Mouse (Mus musculus): ENCODE results near the gene Scd3. TPM values are rescaled to one million over a fixed set of nuclear protein-coding genes. Genes with fewer than 3 reads are reported as not detected.
"Not testable (repeated sequence)": the region's sequence is repeated elsewhere in the genome, so short reads cannot be mapped to it uniquely, and the experiment has no call there.

Scd3 gene
- polyA plus RNA-seq, 1 experiment = not detected

- H3K4me1 ChIP-seq = peaks cover 75% of the 10 kb centered on the region
- TF ChIP-seq FLI1 (IDR thresholded peaks at IDR 0.05; ENCODE audit: low read length) (no peak), GATA1 (IDR thresholded peaks at IDR 0.05; ENCODE audit: borderline replicate concordance, low read length) (no peak)
- H3K9me3 ChIP-seq = no peaks in the 10 kb centered on the region
- no peaks in the 10 kb centered on the region for H3K36me3 ChIP-seq (replicated peaks; ENCODE audit: low read length)
- H3K27me3 ChIP-seq (replicated peaks) = peaks cover 3% of the 10 kb centered on the region
- peak overlapping the region; percentile 66 for H3K4me3 ChIP-seq (replicated peaks)
Observed at GRCm38 (mm10) chr19:44280755-44281154, 77.7 kb downstream of the Scd3 start.

- not testable (repeated sequence) for H3K9me3 ChIP-seq; H3K27me3 ChIP-seq (replicated peaks); H3K36me3 ChIP-seq (replicated peaks; ENCODE audit: low read length)
- Histone ChIP-seq H3K4me1 (peaks cover 86% of the 10 kb centered on the region), H3K4me3 (replicated peaks) (peak overlapping the region; percentile 83)
Observed at GRCm38 (mm10) chr19:44281825-44282447, 78.9 kb downstream of the Scd3 start.

GRCm38 (mm10) chr19:44282534-44283156 is 79.6 kb downstream of the Scd3 start:
- TF ChIP-seq GATA1 (IDR thresholded peaks at IDR 0.05; ENCODE audit: borderline replicate concordance, low read length) (no peak), FLI1 (IDR thresholded peaks at IDR 0.05; ENCODE audit: low read length) (no peak)
- H3K27me3 ChIP-seq (replicated peaks) = no peaks in the 10 kb centered on the region
- H3K36me3 ChIP-seq (replicated peaks; ENCODE audit: low read length) = no peaks in the 10 kb centered on the region
- H3K4me3 ChIP-seq (replicated peaks) = peak overlapping the region; percentile 83
- peaks cover 90% of the 10 kb centered on the region for H3K4me1 ChIP-seq
- H3K9me3 ChIP-seq = no peaks in the 10 kb centered on the region

- Histone ChIP-seq H3K4me3 (replicated peaks) (peak overlapping the region; percentile 95), H3K27me3 (replicated peaks) (no peaks in the 10 kb centered on the region), H3K9me3 (no peaks in the 10 kb centered on the region), H3K4me1 (peaks cover 87% of the 10 kb centered on the region), H3K36me3 (replicated peaks; ENCODE audit: low read length) (peaks cover 2% of the 10 kb centered on the region)
- TF ChIP-seq GATA1 (IDR thresholded peaks at IDR 0.05; ENCODE audit: borderline replicate concordance, low read length) (no peak), FLI1 (IDR thresholded peaks at IDR 0.05; ENCODE audit: low read length) (no peak)
Observed at GRCm38 (mm10) chr19:44283157-44284024, 80.3 kb downstream of the Scd3 start.

GRCm38 (mm10) chr19:44284025-44284695 is 81.1 kb downstream of the Scd3 start:
- no peak for TF ChIP-seq FLI1 (IDR thresholded peaks at IDR 0.05; ENCODE audit: low read length)
- TF ChIP-seq GATA1 (IDR thresholded peaks at IDR 0.05; ENCODE audit: borderline replicate concordance, low read length) = no peak
- H3K4me3 ChIP-seq (replicated peaks) = peak overlapping the region; percentile 95
- H3K4me1 ChIP-seq = peaks cover 85% of the 10 kb centered on the region
- peaks cover 2% of the 10 kb centered on the region for H3K36me3 ChIP-seq (replicated peaks; ENCODE audit: low read length)
- no peaks in the 10 kb centered on the region for H3K9me3 ChIP-seq
- no peaks in the 10 kb centered on the region for H3K27me3 ChIP-seq (replicated peaks)

- H3K4me3 ChIP-seq (replicated peaks) = peak overlapping the region; percentile 95
- H3K36me3 ChIP-seq (replicated peaks; ENCODE audit: low read length) = peaks cover 2% of the 10 kb centered on the region
- H3K4me1 ChIP-seq = peaks cover 88% of the 10 kb centered on the region
- no peaks in the 10 kb centered on the region for H3K9me3 ChIP-seq
- H3K27me3 ChIP-seq (replicated peaks) = no peaks in the 10 kb centered on the region
- TF ChIP-seq FLI1 (IDR thresholded peaks at IDR 0.05; ENCODE audit: low read length) (no peak), GATA1 (IDR thresholded peaks at IDR 0.05; ENCODE audit: borderline replicate concordance, low read length) (no peak)
Observed at GRCm38 (mm10) chr19:44284723-44285122, 81.7 kb downstream of the Scd3 start.

GRCm38 (mm10) chr19:44285554-44285953 is 82.5 kb downstream of the Scd3 start:
- Histone ChIP-seq H3K36me3 (replicated peaks; ENCODE audit: low read length) (peaks cover 2% of the 10 kb centered on the region), H3K4me1 (peaks cover 88% of the 10 kb centered on the region), H3K4me3 (replicated peaks) (no peak overlapping the region), H3K27me3 (replicated peaks) (no peaks in the 10 kb centered on the region), H3K9me3 (no peaks in the 10 kb centered on the region)
- TF ChIP-seq FLI1 (IDR thresholded peaks at IDR 0.05; ENCODE audit: low read length) = no peak
- TF ChIP-seq GATA1 (IDR thresholded peaks at IDR 0.05; ENCODE audit: borderline replicate concordance, low read length) = no peak

- no peak overlapping the region for H3K4me3 ChIP-seq (replicated peaks)
- H3K36me3 ChIP-seq (replicated peaks; ENCODE audit: low read length) = peaks cover 2% of the 10 kb centered on the region
- H3K4me1 ChIP-seq = peaks cover 87% of the 10 kb centered on the region
Observed at GRCm38 (mm10) chr19:44286109-44286508, 83.0 kb downstream of the Scd3 start.

GRCm38 (mm10) chr19:44287415-44288110 is 84.5 kb downstream of the Scd3 start:
- no peaks in the 10 kb centered on the region for H3K9me3 ChIP-seq
- H3K4me3 ChIP-seq (replicated peaks) = peak overlapping the region; percentile 50
- peaks cover 2% of the 10 kb centered on the region for H3K36me3 ChIP-seq (replicated peaks; ENCODE audit: low read length)
- H3K4me1 ChIP-seq = peaks cover 87% of the 10 kb centered on the region
- no peaks in the 10 kb centered on the region for H3K27me3 ChIP-seq (replicated peaks)
- TF ChIP-seq FLI1 (IDR thresholded peaks at IDR 0.05; ENCODE audit: low read length) = no peak
- TF ChIP-seq GATA1 (IDR thresholded peaks at IDR 0.05; ENCODE audit: borderline replicate concordance, low read length) = no peak

More at GRCm38 (mm10) chr19:44286109-44286508, 83.0 kb downstream of the Scd3 start:
- TF ChIP-seq FLI1 (IDR thresholded peaks at IDR 0.05; ENCODE audit: low read length) (no peak), GATA1 (IDR thresholded peaks at IDR 0.05; ENCODE audit: borderline replicate concordance, low read length) (no peak)
- H3K27me3 ChIP-seq (replicated peaks) = no peaks in the 10 kb centered on the region
- H3K9me3 ChIP-seq = no peaks in the 10 kb centered on the region
